Mouse (Mus musculus) bone marrow, adult 2 months (tissue): ENCODE measurements around the gene Stx1b.

Experiments
- CTCF ChIP-seq: fragments of 200-500 bp; IDR thresholded peaks from 2 replicates; pipeline ENCODE4 v1.5.1; 2011; ENCODE audit warnings: low read length, control low read depth; ENCODE audit not compliant: control insufficient read depth, insufficient read depth
- POLR2A ChIP-seq: fragments of 200-500 bp; IDR thresholded peaks from 2 replicates; pipeline ENCODE4 v1.6.1; 2011; ENCODE audit warnings: low read depth, mild to moderate bottlenecking, control low read depth, low read length, borderline replicate concordance; ENCODE audit not compliant: control insufficient read depth

GRCm38 (mm10) chr7:127800435-127801009 is 23.8 kb downstream of the Stx1b start, which contains the start of gene Hsd3b7:
- 0 out of 2 replicates have a peak, but pooled peaks have one; percentile 18 for TF ChIP-seq POLR2A
- peak; percentile 74 for TF ChIP-seq CTCF
